Mouse (Mus musculus): ENCODE data around the gene Slc25a44.

- TF ChIP-seq CTCF (IDR thresholded peaks at IDR 0.05; ENCODE audit: borderline replicate concordance, insufficient read depth, low read depth, low read length) (no peak), POLR2A (IDR thresholded peaks at IDR 0.05; ENCODE audit: borderline replicate concordance, insufficient read depth, low read length) (no peak)
Observed at GRCm38 (mm10) chr3:88452716-88453115, 27.8 kb upstream of the Slc25a44 start.

All from cerebellum, adult 2 months (tissue).